In genomic region chr17:56016793-56017785, GRCm38 (mm10) we compare ENCODE assay signal across 15 mouse cellular contexts. TPM values are rescaled to one million over a fixed set of nuclear protein-coding genes. Genes with fewer than 3 reads are reported as not detected.
A peak's percentile ranks its signal among the peaks of the same experiment; 100 is the strongest.
DNase-seq lines count a peak whose midpoint lies in the region; ATAC-seq and TF ChIP-seq lines count a peak whose summit lies in the region.
"Had no signal": no experiment of that assay in that cellular context is flagged by ENCODE, and none has a peak within 500 bp of the region (broad histone marks: within the 10 kb centered on the region; RNA-seq: fewer than 3 reads in every experiment).

No protein-coding gene starts in this region.

- no peak overlapping the region for H3K27ac ChIP-seq in gastrocnemius, adult 2 months
- H3K27ac ChIP-seq in midbrain, embryonic 13.5 days = peak overlapping the region; percentile 62
- no peak overlapping the region for H3K27ac ChIP-seq in midbrain, embryonic 10.5 days (replicated peaks)
- H3K27ac ChIP-seq: embryonic facial prominence, embryonic 13.5 days; liver, embryonic 14.5 days had no signal

- H3K27me3 ChIP-seq in midbrain, embryonic 13.5 days = no peaks in the 10 kb centered on the region
- H3K27me3 ChIP-seq in midbrain, embryonic 10.5 days (ENCODE audit: low read depth, poor library complexity, severe bottlenecking) = no peaks in the 10 kb centered on the region
- H3K27me3 ChIP-seq: embryonic facial prominence, embryonic 13.5 days had no signal

- H3K9me3 ChIP-seq in midbrain, embryonic 13.5 days = no peaks in the 10 kb centered on the region
- no peaks in the 10 kb centered on the region for H3K9me3 ChIP-seq in midbrain, embryonic 10.5 days (replicated peaks)
- H3K9me3 ChIP-seq: embryonic facial prominence, embryonic 13.5 days had no signal

- H3K4me2 ChIP-seq in midbrain, embryonic 13.5 days (replicated peaks) = no peak overlapping the region
- H3K4me2 ChIP-seq: embryonic facial prominence, embryonic 13.5 days had no signal

- H3K36me3 ChIP-seq in midbrain, embryonic 13.5 days = peaks cover 78% of the 10 kb centered on the region
- peaks cover 87% of the 10 kb centered on the region for H3K36me3 ChIP-seq in midbrain, embryonic 10.5 days

- no peak overlapping the region for H3K9ac ChIP-seq in midbrain, embryonic 13.5 days (replicated peaks)
- H3K9ac ChIP-seq: embryonic facial prominence, embryonic 13.5 days; liver, embryonic 14.5 days had no signal

- 87% methylated on average over 15 of the region's 15 CpGs for WGBS in midbrain, embryonic 13.5 days
- 84% methylated on average over 15 of the region's 15 CpGs for WGBS in midbrain, embryonic 10.5 days

- H3K4me3 ChIP-seq in gastrocnemius, adult 2 months = no peak overlapping the region
- H3K4me3 ChIP-seq in midbrain, embryonic 13.5 days (replicated peaks) = no peak overlapping the region
- no peak overlapping the region for H3K4me3 ChIP-seq in midbrain, embryonic 10.5 days
- H3K4me3 ChIP-seq: embryonic facial prominence, embryonic 13.5 days had no signal

- H3K4me1 ChIP-seq in midbrain, embryonic 13.5 days (replicated peaks) = peaks cover 21% of the 10 kb centered on the region
- H3K4me1 ChIP-seq in midbrain, embryonic 10.5 days = 0 out of 2 replicates have a peak, but pooled peaks cover 3% of the 10 kb centered on the region

- TF ChIP-seq CTCF in gastrocnemius, adult 2 months (IDR thresholded peaks at IDR 0.05) = no peak

- ATAC-seq in midbrain, embryonic 13.5 days = no peak

- peak; percentile 42 for DNase-seq in gastrocnemius, adult 2 months
- DNase-seq in gastrocnemius, postnatal 10 days = no peak
- DNase-seq in midbrain, embryonic 10.5 days (ENCODE audit: low spot score) = no peak
- peak; percentile 42 to 62 for DNase-seq in cerebellum, postnatal 25 days
- DNase-seq in lung, adult 18-20 months = no peak
- no peak for DNase-seq in lung, postnatal 14 days
- DNase-seq: heart, postnatal 10 days; lung, postnatal 36 days; retina, postnatal 1 day had no signal

- intact Hi-C loops in gastrocnemius, adult 2 months (cut with DNase I) = no loop called here

RNA-seq across cellular contexts. Expression of gene Mpnd, which starts 11.6 kb away (rescaled TPM):
- 10 to 100 TPM; 41.2 to 41.6 TPM for total RNA-seq in gastrocnemius, adult 2 months (2021)
- total RNA-seq in gastrocnemius, postnatal 10 days (2021) = 10 to 100 TPM; 31.6 to 36.9 TPM
- polyA plus RNA-seq in midbrain, embryonic 13.5 days (2015; fragmentation: Nextera tagmentation; extraction: Ambion mirVana) = 159 and 182 TPM in 2 replicates
- 131 and 160 TPM in 2 replicates for polyA plus RNA-seq in midbrain, embryonic 10.5 days (2016; fragmentation: Nextera tagmentation; extraction: Ambion mirVana)

RNA-seq across cellular contexts. Expression of gene Stap2, which starts 11.7 kb away (rescaled TPM):
- total RNA-seq in gastrocnemius, adult 2 months (2021) = 1 to 10 TPM; 2.6 to 3.1 TPM
- total RNA-seq in gastrocnemius, postnatal 10 days (2021) = 1 to 10 TPM; 4.7 to 8.1 TPM
- 4.6 and 5.0 TPM in 2 replicates for polyA plus RNA-seq in midbrain, embryonic 13.5 days (2015; fragmentation: Nextera tagmentation; extraction: Ambion mirVana)
- polyA plus RNA-seq in midbrain, embryonic 10.5 days (2016; fragmentation: Nextera tagmentation; extraction: Ambion mirVana) = 5.2 and 5.5 TPM in 2 replicates
- total RNA-seq: monocyte, adult 5-6 weeks had no signal

RNA-seq across cellular contexts. Expression of gene Sh3gl1, which starts 19.3 kb away (rescaled TPM):
- total RNA-seq in gastrocnemius, adult 2 months (2021) = 1 to 10 TPM; 8.7 to 9.5 TPM
- total RNA-seq in gastrocnemius, postnatal 10 days (2021) = 10 to 100 TPM; 25.7 to 35.0 TPM
- 113 and 123 TPM in 2 replicates for polyA plus RNA-seq in midbrain, embryonic 13.5 days (2015; fragmentation: Nextera tagmentation; extraction: Ambion mirVana)
- polyA plus RNA-seq in midbrain, embryonic 10.5 days (2016; fragmentation: Nextera tagmentation; extraction: Ambion mirVana) = 161 and 162 TPM in 2 replicates

RNA-seq across cellular contexts. Expression of gene Chaf1a, which starts 23.1 kb away (rescaled TPM):
- total RNA-seq in gastrocnemius, adult 2 months (2021) = under 1 TPM; 0.46 to 0.59 TPM
- 1 to 10 TPM; 3.6 to 8.7 TPM for total RNA-seq in gastrocnemius, postnatal 10 days (2021)
- polyA plus RNA-seq in midbrain, embryonic 13.5 days (2015; fragmentation: Nextera tagmentation; extraction: Ambion mirVana) = 10.1 and 11.0 TPM in 2 replicates
- 45.4 and 49.3 TPM in 2 replicates for polyA plus RNA-seq in midbrain, embryonic 10.5 days (2016; fragmentation: Nextera tagmentation; extraction: Ambion mirVana)

RNA-seq across cellular contexts. Expression of gene Fsd1, which starts 30.8 kb away (rescaled TPM):
- total RNA-seq in gastrocnemius, adult 2 months (2021) = not detected
- total RNA-seq in gastrocnemius, postnatal 10 days (2021) = 1 to 10 TPM in 1 of 2 experiments, under 1 TPM in 1; 0.49 to 1.0 TPM
- polyA plus RNA-seq in midbrain, embryonic 13.5 days (2015; fragmentation: Nextera tagmentation; extraction: Ambion mirVana) = 135 and 136 TPM in 2 replicates
- polyA plus RNA-seq in midbrain, embryonic 10.5 days (2016; fragmentation: Nextera tagmentation; extraction: Ambion mirVana) = 78.4 and 95.0 TPM in 2 replicates
- total RNA-seq: gastrocnemius, adult 8-10 months; monocyte, adult 5-6 weeks; neutrophil, adult 5-6 weeks had no signal

Comparison
In these comparisons a context has a peak if more than half of its experiments do, and no peak if none do; other contexts are left out.
1. DNase-seq: peak in gastrocnemius, adult 2 months (single experiment) and cerebellum, postnatal 25 days (2 of 2); none in gastrocnemius, postnatal 10 days (single experiment), midbrain, embryonic 10.5 days (single experiment), lung, adult 18-20 months (0 of 2) and lung, postnatal 14 days (single experiment).